Mouse (Mus musculus) E14TG2a.4 (cell line): ENCODE data around the gene Fez2.

ENCODE experiments used
- CTCF ChIP-seq: conservative IDR thresholded peaks from 2 replicates; pipeline ENCODE4 v1.5.1; 2014; ENCODE audit warnings: low read length
- NANOG ChIP-seq: IDR thresholded peaks from 2 replicates; pipeline ENCODE4 v1.6.1; 2014; ENCODE audit warnings: borderline replicate concordance, low read length, mixed read lengths
- POU5F1 ChIP-seq: IDR thresholded peaks from 2 replicates; pipeline ENCODE4 v1.6.1; 2014; ENCODE audit warnings: low read length, borderline replicate concordance

DNA sequence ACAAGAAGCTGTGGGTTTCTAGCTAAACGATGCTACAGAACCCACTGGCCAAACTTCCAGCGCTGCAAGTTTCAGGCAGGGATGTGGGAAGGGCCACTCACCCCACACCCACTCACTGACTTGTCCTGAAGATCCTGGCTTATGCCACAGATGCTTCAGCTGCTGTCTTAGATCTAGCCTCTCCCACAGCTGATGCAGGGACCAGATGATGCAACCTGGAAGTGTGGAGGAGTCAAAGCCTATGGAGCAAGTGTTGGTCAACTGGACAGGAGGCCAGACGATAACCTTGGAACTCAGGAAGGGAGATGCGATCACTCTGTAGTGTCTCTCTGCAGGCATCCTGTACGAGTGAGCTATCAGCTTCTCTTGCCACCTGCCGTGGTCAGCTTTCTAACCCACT lies 17.7 kb upstream of the Fez2 start:
- no peak for TF ChIP-seq CTCF
- TF ChIP-seq NANOG, result no peak
- TF ChIP-seq POU5F1, result no peak
